Mouse (Mus musculus) G1E-ER4 (cell line): ENCODE data around the gene Otx2. TPM values are rescaled to one million over a fixed set of nuclear protein-coding genes. Genes with fewer than 3 reads are reported as not detected.

Experiments
- GATA1 ChIP-seq: IDR thresholded peaks from one replicate; pipeline ENCODE4 v1.8.0; 2012; ENCODE audit warnings: low read length, inconsistent platforms
- polyA plus RNA-seq: library from polyadenylated mRNA; stranded (reverse); fragments of >175 nt; gene quantifications from 2 replicates; pipeline ENCODE4 v1.2.3, GENCODE M21; 2012

Gene Otx2
- polyA plus RNA-seq, 1 experiment = not detected

GRCm38 (mm10) chr14:48671480-48672240 is 2.0 kb downstream of the Otx2 start:
- no peak for TF ChIP-seq GATA1

GRCm38 (mm10) chr14:48670761-48671479 is 2.7 kb downstream of the Otx2 start:
- TF ChIP-seq GATA1 = no peak

- no peak for TF ChIP-seq GATA1
Observed at GRCm38 (mm10) chr14:48670258-48670630, 3.4 kb downstream of the Otx2 start.

GRCm38 (mm10) chr14:48669541-48670257 is 3.9 kb downstream of the Otx2 start:
- no peak for TF ChIP-seq GATA1

GRCm38 (mm10) chr14:48668761-48669303 is 4.8 kb downstream of the Otx2 start:
- TF ChIP-seq GATA1 = no peak

DNA sequence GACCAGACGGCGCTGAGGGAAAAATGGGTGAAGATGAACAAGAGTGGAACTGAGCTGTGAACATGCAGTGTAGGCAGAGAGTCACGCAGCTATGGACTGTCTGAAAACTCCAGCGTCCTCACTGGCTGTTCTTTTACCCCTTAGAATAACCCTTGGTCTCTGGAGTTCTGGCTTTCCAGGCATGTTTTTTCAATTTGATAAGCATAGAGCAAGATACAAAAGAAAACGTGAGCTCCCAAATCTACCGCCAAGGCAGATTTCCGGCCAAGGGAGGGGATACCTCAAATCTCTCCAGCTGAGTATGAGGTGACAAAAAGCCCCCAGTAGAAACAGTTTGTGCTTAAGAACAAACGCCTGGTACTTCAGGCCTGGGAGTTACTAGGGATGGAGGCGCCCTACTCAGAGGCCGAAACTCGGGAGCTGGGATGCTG is 5.6 kb downstream of the Otx2 start:
- no peak for TF ChIP-seq GATA1

DNA sequence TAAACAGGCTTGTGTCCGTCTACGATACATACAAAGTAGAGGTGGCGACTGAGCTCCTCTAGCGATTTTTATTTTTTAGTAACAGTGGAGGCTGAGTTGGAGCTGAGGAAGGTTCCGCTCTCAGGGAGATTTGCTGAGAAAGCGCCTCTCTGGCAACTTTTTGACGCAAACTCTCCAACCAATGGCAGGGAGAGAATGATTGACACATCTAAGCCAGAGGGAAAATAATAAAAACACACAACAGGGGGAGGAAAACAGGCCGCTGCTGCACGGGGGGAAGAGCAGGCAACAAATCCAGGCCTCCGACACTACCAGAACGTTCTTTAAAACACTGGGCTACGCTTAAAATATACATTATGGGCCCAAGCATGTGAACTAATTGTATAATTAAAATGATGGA is 6.2 kb downstream of the Otx2 start:
- no peak for TF ChIP-seq GATA1

DNA sequence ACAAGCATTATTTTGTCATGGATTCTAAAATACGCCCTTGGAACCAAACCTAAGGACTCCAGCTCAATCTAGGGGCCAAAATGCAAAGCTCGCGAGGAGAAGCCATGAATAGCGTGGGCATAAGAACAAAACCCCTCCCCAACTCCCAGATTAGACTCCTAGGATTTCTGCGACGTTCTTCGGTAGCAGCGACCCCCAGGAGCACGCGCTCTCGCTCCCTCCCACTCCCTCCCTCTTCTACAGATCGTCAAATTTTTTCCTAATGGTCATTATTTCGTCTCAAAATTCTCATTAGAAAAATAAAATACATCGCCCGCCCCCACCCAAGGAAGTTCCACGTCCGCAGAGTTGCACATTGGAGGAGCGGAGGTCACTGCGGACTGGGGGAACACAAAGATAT is 6.8 kb downstream of the Otx2 start:
- TF ChIP-seq GATA1 = no peak

DNA sequence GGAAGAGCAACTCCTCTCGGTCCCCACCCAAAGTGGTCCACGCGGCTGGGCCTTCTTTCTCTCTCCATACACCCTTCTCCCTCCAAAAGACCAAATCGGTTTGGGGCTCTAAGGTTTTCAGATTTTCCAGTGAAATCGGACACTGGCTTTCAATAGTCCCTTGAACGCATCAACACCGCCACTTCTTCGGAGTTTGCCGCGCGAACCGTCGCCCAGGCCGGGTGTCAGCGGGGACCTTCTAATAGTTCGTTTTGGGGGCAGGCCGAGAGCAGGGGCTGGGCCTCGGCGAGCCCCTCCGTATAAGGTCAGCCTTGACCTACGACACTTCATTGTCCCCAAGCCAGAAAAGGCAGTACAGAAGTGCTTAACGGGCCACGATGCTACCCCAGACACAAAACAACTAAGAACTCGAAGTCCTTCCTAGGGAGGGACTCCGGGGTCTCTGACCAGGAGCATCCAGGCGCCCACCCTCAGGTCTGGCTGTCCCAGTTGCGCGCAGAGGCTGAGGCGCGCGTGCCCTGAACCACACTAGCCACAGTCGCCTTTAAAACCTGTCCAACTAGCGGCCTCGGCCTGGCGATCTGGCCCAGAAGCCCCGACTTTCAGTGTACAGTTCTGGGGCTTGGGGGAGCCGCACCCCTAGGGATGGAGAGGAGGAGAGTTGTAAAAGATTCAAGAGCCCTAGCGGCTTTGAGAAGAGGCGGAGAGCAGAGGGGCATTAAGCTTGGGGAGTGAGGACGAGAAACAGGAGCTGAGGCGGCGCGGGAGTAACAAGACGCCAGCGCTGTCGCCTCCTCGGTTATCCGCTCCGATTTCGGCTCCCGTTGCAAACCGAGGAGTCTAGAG is 7.6 kb downstream of the Otx2 start:
- TF ChIP-seq GATA1 = no peak

DNA sequence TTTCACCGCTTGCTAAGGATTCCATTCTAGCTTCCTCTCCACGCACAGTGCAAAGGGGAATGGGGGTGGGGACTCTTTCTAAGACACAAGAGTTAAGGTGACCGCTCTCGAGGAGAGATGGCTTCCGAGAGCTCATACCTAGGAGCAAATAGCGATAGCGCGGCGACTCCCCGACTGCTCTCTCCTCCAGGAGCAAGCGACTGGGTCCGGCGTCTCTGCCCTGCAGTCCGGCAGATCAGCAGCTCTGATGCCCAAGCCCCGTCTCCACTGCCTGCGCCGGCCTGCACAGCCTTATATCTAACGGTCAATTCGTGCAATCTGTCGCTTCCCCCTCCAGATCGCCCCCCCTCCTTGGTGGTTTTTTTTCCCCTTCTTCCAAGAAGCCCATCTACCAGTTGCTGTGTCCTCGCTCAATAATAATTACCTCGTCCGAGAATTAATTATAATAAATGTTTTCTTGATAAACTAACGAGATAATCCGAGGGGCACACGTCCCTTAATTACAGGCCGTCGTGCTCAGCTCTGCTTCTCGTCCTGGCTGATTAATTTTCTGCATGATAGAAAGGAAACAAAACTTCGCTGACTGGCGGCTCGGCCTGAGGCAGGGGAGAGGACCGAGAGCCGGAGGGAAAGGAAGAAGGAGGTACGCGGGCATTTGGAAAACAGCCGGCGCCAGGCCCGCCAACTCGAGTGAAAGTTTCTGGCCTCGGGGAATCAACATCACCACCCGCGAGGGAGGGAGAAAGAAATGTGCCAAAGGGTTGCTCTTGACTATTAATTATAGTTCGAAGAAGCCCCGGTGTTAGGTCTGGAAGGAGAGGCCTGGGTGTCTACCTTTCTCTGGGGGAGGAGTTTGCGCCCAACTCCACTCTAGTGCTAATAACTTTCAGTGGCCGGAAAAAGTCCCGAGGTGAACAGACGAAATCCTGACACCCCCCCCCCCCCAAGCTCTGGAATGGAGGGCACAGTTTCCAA is 8.5 kb downstream of the Otx2 start:
- no peak for TF ChIP-seq GATA1

- TF ChIP-seq GATA1 = no peak
Observed at GRCm38 (mm10) chr14:48664001-48664810, 9.4 kb downstream of the Otx2 start.

- no peak for TF ChIP-seq GATA1
Observed at GRCm38 (mm10) chr14:48663531-48663930, 10.1 kb downstream of the Otx2 start.

GRCm38 (mm10) chr14:48662568-48663236 is 10.9 kb downstream of the Otx2 start:
- TF ChIP-seq GATA1 = no peak
